Mouse (Mus musculus) MEL (cell line): ENCODE data around the gene Gm8108. TPM values are rescaled to one million over a fixed set of nuclear protein-coding genes. Genes with fewer than 3 reads are reported as not detected.
"Not testable (repeated sequence)": the region's sequence is repeated elsewhere in the genome, so short reads cannot be mapped to it uniquely, and the experiment has no call there.

ENCODE experiments used
- DNase-seq: peaks from one replicate; pipeline ENCODE4 v3.0.0; 2011; ENCODE audit warnings: low read depth, low spot score
- H3K27ac ChIP-seq: 2 replicates; pipeline ENCODE4 v1.5.1; 2012; ENCODE audit warnings: low read depth, mild to moderate bottlenecking, control low read depth, low read length, moderate library complexity; ENCODE audit not compliant: control insufficient read depth
- H3K27me3 ChIP-seq, 2 experiments: fragments of 150-350 bp in 1 of 2; sonication (generic) in 1 of 2; 2 replicates each; pipeline ENCODE4 v1.6.1; 2012; ENCODE audit warnings: low read length in 2 of 2, mild to moderate bottlenecking in 2 of 2, improper control_type of control experiment in 1 of 2, moderate library complexity in 1 of 2; ENCODE audit not compliant: insufficient read depth in 2 of 2, control insufficient read depth in 1 of 2
- H3K36me3 ChIP-seq, 2 experiments: 2 replicates each; pipeline ENCODE4 v1.6.1; 2012 to 2014; ENCODE audit warnings: low read length in 2 of 2, improper control_type of control experiment in 1 of 2, inconsistent platforms in 1 of 2, mild to moderate bottlenecking in 1 of 2; ENCODE audit not compliant: insufficient read depth in 2 of 2, control insufficient read depth in 1 of 2
- H3K4me1 ChIP-seq, 2 experiments: fragments of 150-350 bp in 1 of 2; sonication (generic) in 1 of 2; 2 replicates each; pipeline ENCODE4 v1.6.1; 2012; ENCODE audit warnings: low read length in 2 of 2, improper control_type of control experiment in 1 of 2, mild to moderate bottlenecking in 1 of 2; ENCODE audit not compliant: insufficient read depth in 2 of 2, control insufficient read depth in 1 of 2
- H3K4me3 ChIP-seq, 2 experiments: fragments of 150-350 bp in 1 of 2; sonication (generic) in 1 of 2; 2 replicates each; pipeline ENCODE4 v1.5.1; 2012; ENCODE audit warnings: low read depth in 2 of 2, low read length in 2 of 2, mild to moderate bottlenecking in 2 of 2, moderate library complexity in 2 of 2, control low read depth in 1 of 2, improper control_type of control experiment in 1 of 2; ENCODE audit not compliant: control insufficient read depth in 1 of 2, insufficient read depth in 1 of 2
- H3K79me2 ChIP-seq: 2 replicates; pipeline ENCODE4 v1.6.1; 2012; ENCODE audit warnings: mild to moderate bottlenecking, low read length, moderate library complexity; ENCODE audit not compliant: control insufficient read depth, poor library complexity, insufficient read depth
- H3K9ac ChIP-seq: 2 replicates; pipeline ENCODE4 v1.6.1; 2012; ENCODE audit warnings: low read depth, mild to moderate bottlenecking, control low read depth, low read length, moderate library complexity; ENCODE audit not compliant: control insufficient read depth, poor library complexity, severe bottlenecking
- H3K9me3 ChIP-seq: fragments of 150-350 bp; sonication (generic); replicated peaks from 2 replicates; pipeline ENCODE4 v1.6.1; 2012; ENCODE audit warnings: mild to moderate bottlenecking, low read length, improper control_type of control experiment, moderate library complexity; ENCODE audit not compliant: insufficient read depth
- polyA plus RNA-seq, 2 experiments: library from polyadenylated mRNA; stranded (reverse) in 1 of 2; unstranded in 1 of 2; fragments of >175 nt in 1 of 2; fragments of >200 nt in 1 of 2; gene quantifications; 2 replicates each; pipeline versions ENCODE4 v1.2.1 to v1.2.4; 2012; ENCODE audit warnings: low replicate concordance in 2 of 2, low read depth in 1 of 2; ENCODE audit not compliant: insufficient read length in 2 of 2, insufficient read depth in 1 of 2, missing spikeins in 1 of 2
- total RNA-seq: library from RNA; depleted of rRNA; stranded (reverse); fragments of 300-350 nt; gene quantifications from 2 replicates; pipeline ENCODE4 v1.2.3, GENCODE M21; 2012; rRNA removed

Gene Gm8108
- total RNA-seq, result not detected in 2 replicates
- not detected for polyA plus RNA-seq

DNA sequence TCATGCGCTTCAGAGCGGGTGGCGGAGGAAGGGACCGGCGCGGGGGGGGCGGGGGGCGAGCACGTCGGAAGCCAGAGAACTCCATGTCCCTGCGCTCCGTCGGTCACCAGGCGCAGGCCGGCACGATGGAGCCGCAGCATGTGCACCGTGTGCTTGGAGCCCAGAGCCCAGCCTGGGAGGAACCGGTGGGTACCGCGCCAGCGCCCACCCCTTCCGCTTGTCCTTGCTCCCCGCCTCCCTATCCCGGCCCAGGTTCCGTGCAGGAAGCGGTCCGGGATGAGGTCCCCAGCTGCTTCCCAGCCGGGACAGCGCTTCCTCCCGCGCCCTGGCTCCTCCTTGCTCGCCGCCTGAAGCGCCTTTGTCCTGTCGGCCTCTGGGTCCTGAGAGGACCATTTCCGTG lies at the start of gene Gm8108:
Gene Gm8108, plus strand, starts transcription at position 101 of the 400 bp plus-strand sequence.
- H3K79me2 ChIP-seq, H3K27ac ChIP-seq, H3K9me3 ChIP-seq, H3K9ac ChIP-seq, H3K36me3 ChIP-seq, H3K27me3 ChIP-seq, H3K4me3 ChIP-seq, H3K4me1 ChIP-seq, DNase-seq: not testable (repeated sequence)

DNA sequence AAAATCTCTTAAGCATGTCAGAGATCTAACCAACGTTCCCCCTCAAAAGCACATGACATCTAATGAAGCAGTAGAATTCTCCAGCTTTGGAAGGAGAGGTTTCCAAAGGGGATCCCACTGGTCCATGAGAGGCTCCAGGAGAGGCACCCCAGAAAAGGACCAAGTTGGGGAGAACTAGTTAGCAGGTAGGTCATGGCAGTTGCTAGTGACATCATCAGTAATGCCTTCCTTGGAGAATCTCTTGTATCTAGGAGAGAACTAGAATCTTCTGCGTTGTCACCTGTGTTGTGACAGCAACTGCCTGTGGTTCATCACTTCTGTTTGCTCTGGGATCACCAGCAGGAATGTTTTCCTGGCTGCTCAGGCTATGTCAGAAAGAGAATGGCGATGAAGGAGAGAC lies 26.5 kb upstream of the Gm8108 start, which contains the start of gene Gm3115:
Gene Gm3115, plus strand, starts transcription at position 301 of the 400 bp plus-strand sequence.
- not testable (repeated sequence) for H3K4me3 ChIP-seq, H3K36me3 ChIP-seq, H3K9ac ChIP-seq, H3K79me2 ChIP-seq, H3K27me3 ChIP-seq, DNase-seq, H3K9me3 ChIP-seq, H3K4me1 ChIP-seq, H3K27ac ChIP-seq

DNA sequence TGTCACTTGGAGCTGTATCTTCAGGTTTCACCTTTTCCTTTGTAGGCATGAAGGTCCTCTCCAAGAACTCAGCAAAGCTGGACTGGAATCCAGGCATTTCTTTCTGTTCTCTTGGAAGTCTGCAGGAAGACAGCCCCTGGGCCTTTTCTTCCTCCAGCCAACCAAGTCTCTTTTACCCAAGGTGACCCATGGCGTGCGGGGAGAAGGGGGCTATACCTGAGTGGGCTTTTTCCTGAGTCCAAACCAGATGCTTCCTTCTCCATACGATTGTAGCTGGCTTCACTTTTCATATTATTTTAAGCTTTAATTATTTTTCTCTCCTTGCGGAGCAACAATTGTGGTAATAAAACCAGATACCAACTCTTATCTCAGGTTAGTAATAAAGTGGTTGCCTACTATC lies 31.3 kb downstream of the Gm8108 start:
- H3K79me2 ChIP-seq, H3K9me3 ChIP-seq, H3K27ac ChIP-seq, DNase-seq, H3K27me3 ChIP-seq, H3K9ac ChIP-seq, H3K4me1 ChIP-seq, H3K4me3 ChIP-seq, H3K36me3 ChIP-seq: not testable (repeated sequence)

DNA sequence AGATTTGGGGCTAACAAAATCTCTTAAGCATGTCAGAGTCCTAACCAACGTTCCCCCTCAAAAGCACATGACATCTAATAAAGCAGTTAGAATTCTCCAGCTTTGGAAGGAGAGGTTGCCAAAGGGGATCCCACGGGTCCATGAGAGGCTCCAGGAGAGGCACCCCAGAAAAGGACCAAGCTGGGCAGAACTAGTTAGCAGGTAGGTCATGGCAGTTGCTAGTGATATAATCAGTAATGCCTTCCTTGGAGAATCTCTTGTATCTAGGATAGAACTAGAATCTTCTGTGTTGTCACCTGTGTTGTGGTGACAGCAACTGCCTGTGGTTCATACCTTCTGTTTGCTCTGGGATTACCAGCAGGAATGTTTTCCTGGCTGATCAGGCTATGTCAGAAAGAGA lies 54.4 kb downstream of the Gm8108 start, which contains the start of gene Gm3127:
Gene Gm3127, plus strand, starts transcription at position 301 of the 400 bp plus-strand sequence.
- not testable (repeated sequence) for H3K9me3 ChIP-seq, H3K9ac ChIP-seq, DNase-seq, H3K36me3 ChIP-seq, H3K27ac ChIP-seq, H3K79me2 ChIP-seq, H3K4me1 ChIP-seq, H3K27me3 ChIP-seq, H3K4me3 ChIP-seq

DNA sequence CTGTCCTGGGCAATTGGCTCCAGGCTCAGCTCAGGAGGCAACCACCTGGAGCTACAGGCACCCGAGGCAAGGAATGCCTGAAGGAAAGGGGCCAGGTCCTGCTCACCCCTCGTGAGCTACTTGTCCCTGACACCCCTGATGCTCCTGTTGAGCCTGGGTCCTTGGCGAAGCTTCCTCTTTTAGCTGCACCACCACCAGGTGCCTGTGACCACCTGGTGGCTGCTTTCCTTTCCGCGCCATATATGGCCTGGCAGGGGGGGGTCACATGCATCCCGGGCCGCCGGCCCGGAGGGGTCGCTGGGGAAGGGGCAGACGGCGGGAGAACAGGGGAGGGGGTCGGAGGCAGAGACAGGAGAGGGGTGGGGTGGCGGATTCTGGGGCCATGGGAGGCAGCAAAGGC lies 71.7 kb downstream of the Gm8108 start:
- not testable (repeated sequence) for H3K4me3 ChIP-seq, H3K9ac ChIP-seq, H3K27me3 ChIP-seq, DNase-seq, H3K79me2 ChIP-seq, H3K9me3 ChIP-seq, H3K27ac ChIP-seq, H3K4me1 ChIP-seq, H3K36me3 ChIP-seq

Other genes with a start within 250 kb of the Gm8108 start
- not detected in 2 replicates for gene Gm2916, start 226.4 kb upstream of the Gm8108 start, total RNA-seq
- not detected for gene Gm2916, start 226.4 kb upstream of the Gm8108 start, polyA plus RNA-seq
- not detected in 2 replicates for gene Gm3029, start 178.8 kb upstream of the Gm8108 start, total RNA-seq
- gene Gm3029, start 178.8 kb upstream of the Gm8108 start, polyA plus RNA-seq, result not detected
- gene Gm3095, start 147.0 kb upstream of the Gm8108 start, total RNA-seq, result not detected in 2 replicates
- not detected for gene Gm3095, start 147.0 kb upstream of the Gm8108 start, polyA plus RNA-seq
- gene Gm3099, start 112.1 kb upstream of the Gm8108 start, total RNA-seq, result not detected in 2 replicates
- gene Gm3099, start 112.1 kb upstream of the Gm8108 start, polyA plus RNA-seq, result not detected
- not detected in 2 replicates for gene Gm5796, start 86.6 kb upstream of the Gm8108 start, total RNA-seq
- not detected for gene Gm5796, start 86.6 kb upstream of the Gm8108 start, polyA plus RNA-seq
- not detected in 2 replicates for gene Gm3115, start 26.4 kb upstream of the Gm8108 start, total RNA-seq
- gene Gm3115, start 26.4 kb upstream of the Gm8108 start, polyA plus RNA-seq, result not detected
- gene Gm3127, start 54.5 kb downstream of the Gm8108 start, total RNA-seq, result not detected in 2 replicates
- not detected for gene Gm3127, start 54.5 kb downstream of the Gm8108 start, polyA plus RNA-seq
- gene Gm2974, start 72.0 kb downstream of the Gm8108 start, total RNA-seq, result not detected in 2 replicates
- not detected for gene Gm2974, start 72.0 kb downstream of the Gm8108 start, polyA plus RNA-seq
- gene Gm3138, start 139.1 kb downstream of the Gm8108 start, total RNA-seq, result not detected in 2 replicates
- not detected for gene Gm3138, start 139.1 kb downstream of the Gm8108 start, polyA plus RNA-seq
- gene Gm3149, start 206.8 kb downstream of the Gm8108 start, total RNA-seq, result not detected in 2 replicates
- gene Gm3149, start 206.8 kb downstream of the Gm8108 start, polyA plus RNA-seq, result not detected
- not detected in 2 replicates for gene 2610042L04Rik, start 224.2 kb downstream of the Gm8108 start, total RNA-seq
- not detected for gene 2610042L04Rik, start 224.2 kb downstream of the Gm8108 start, polyA plus RNA-seq